Mouse (Mus musculus): ENCODE results near the gene Wdr90. TPM values are rescaled to one million over a fixed set of nuclear protein-coding genes. Genes with fewer than 3 reads are reported as not detected.
A peak's percentile ranks its signal among the peaks of the same experiment; 100 is the strongest.

The Wdr90 gene
- polyA plus RNA-seq (2016; fragmentation: Nextera tagmentation; extraction: Ambion mirVana) = 23.6 and 24.9 TPM in 2 replicates

GRCm38 (mm10) chr17:25860832-25861703, at the start of gene Wdr90:
TSS of gene Wdr90 (minus strand) at chr17:25861501.
- Histone ChIP-seq H3K27ac (peak within 1 kb of the TSS; percentile 50; the same call in 1 of the 2 replicates), H3K4me3 (peak within 1 kb of the TSS; percentile 58), H3K9me3 (no peaks in the 10 kb centered on the region), H3K4me2 (replicated peaks) (peak within 1 kb of the TSS; percentile 86), H3K36me3 (no peaks in the 10 kb centered on the region), H3K9ac (peak within 1 kb of the TSS; percentile 87), H3K27me3 (replicated peaks) (no peaks in the 10 kb centered on the region), H3K4me1 (peaks cover 29% of the 10 kb centered on the region)
- peak; percentile 95 for ATAC-seq (ENCODE audit: low FRiP score, low read depth)
- 3% methylated on average over 65 of the region's 65 CpGs for WGBS

GRCm38 (mm10) chr17:25907640-25908039, 46.3 kb upstream of the Wdr90 start:
- Histone ChIP-seq H3K9ac (no peak overlapping the region), H3K27me3 (replicated peaks) (no peaks in the 10 kb centered on the region), H3K4me2 (replicated peaks) (no peak overlapping the region), H3K9me3 (no peaks in the 10 kb centered on the region), H3K4me1 (no peaks in the 10 kb centered on the region), H3K27ac (no peak overlapping the region), H3K4me3 (no peak overlapping the region), H3K36me3 (no peaks in the 10 kb centered on the region)
- ATAC-seq (ENCODE audit: low FRiP score, low read depth) = no peak
- WGBS = 89% methylated on average over 2 of the region's 2 CpGs

GRCm38 (mm10) chr17:25903061-25903460, 41.8 kb upstream of the Wdr90 start:
- no peak overlapping the region for H3K27ac ChIP-seq
- H3K4me2 ChIP-seq (replicated peaks) = no peak overlapping the region
- H3K4me1 ChIP-seq = no peaks in the 10 kb centered on the region
- H3K9me3 ChIP-seq = no peaks in the 10 kb centered on the region
- H3K27me3 ChIP-seq (replicated peaks) = no peaks in the 10 kb centered on the region
- WGBS = 91% methylated on average over 3 of the region's 3 CpGs
- no peak for ATAC-seq (ENCODE audit: low FRiP score, low read depth)
- H3K9ac ChIP-seq = no peak overlapping the region
- no peak overlapping the region for H3K4me3 ChIP-seq
- peaks cover 10% of the 10 kb centered on the region for H3K36me3 ChIP-seq

- Histone ChIP-seq H3K9ac (no peak overlapping the region), H3K27ac (no peak overlapping the region), H3K9me3 (no peaks in the 10 kb centered on the region), H3K4me3 (no peak overlapping the region), H3K4me1 (no peaks in the 10 kb centered on the region), H3K4me2 (replicated peaks) (no peak overlapping the region), H3K27me3 (replicated peaks) (no peaks in the 10 kb centered on the region), H3K36me3 (peaks cover 10% of the 10 kb centered on the region)
- WGBS = 93% methylated on average over 1 of the region's 1 CpGs
- no peak for ATAC-seq (ENCODE audit: low FRiP score, low read depth)
Observed at GRCm38 (mm10) chr17:25900193-25900592, 38.9 kb upstream of the Wdr90 start.

- peaks cover 3% of the 10 kb centered on the region; the same call in 1 of the 2 replicates for H3K4me1 ChIP-seq
- no peaks in the 10 kb centered on the region for H3K27me3 ChIP-seq (replicated peaks)
- no peaks in the 10 kb centered on the region for H3K9me3 ChIP-seq
- H3K4me3 ChIP-seq = no peak overlapping the region
- H3K9ac ChIP-seq = no peak overlapping the region
- H3K27ac ChIP-seq = no peak overlapping the region
- H3K36me3 ChIP-seq = peaks cover 9% of the 10 kb centered on the region
- no peak overlapping the region for H3K4me2 ChIP-seq (replicated peaks)
- no peak for ATAC-seq (ENCODE audit: low FRiP score, low read depth)
- WGBS = 73% methylated on average over 12 of the region's 12 CpGs
Observed at GRCm38 (mm10) chr17:25895891-25896290, 34.6 kb upstream of the Wdr90 start.

- H3K9ac ChIP-seq = no peak overlapping the region
- ATAC-seq (ENCODE audit: low FRiP score, low read depth) = no peak
- no peak overlapping the region for H3K4me3 ChIP-seq
- no peak overlapping the region for H3K4me2 ChIP-seq (replicated peaks)
- H3K27ac ChIP-seq = no peak overlapping the region
- H3K36me3 ChIP-seq = peaks cover 5% of the 10 kb centered on the region
- peaks cover 3% of the 10 kb centered on the region; the same call in 1 of the 2 replicates for H3K4me1 ChIP-seq
- no peaks in the 10 kb centered on the region for H3K27me3 ChIP-seq (replicated peaks)
- WGBS = 38% methylated on average over 2 of the region's 2 CpGs
- H3K9me3 ChIP-seq = no peaks in the 10 kb centered on the region
Observed at GRCm38 (mm10) chr17:25895415-25895814, 34.1 kb upstream of the Wdr90 start.

GRCm38 (mm10) chr17:25893975-25894617, 32.8 kb upstream of the Wdr90 start:
- peaks cover 12% of the 10 kb centered on the region for H3K36me3 ChIP-seq
- H3K9ac ChIP-seq = no peak overlapping the region
- H3K4me3 ChIP-seq = no peak overlapping the region
- ATAC-seq (ENCODE audit: low FRiP score, low read depth) = peak; percentile 37; the same call in 1 of the 2 replicates
- H3K4me2 ChIP-seq (replicated peaks) = no peak overlapping the region
- no peaks in the 10 kb centered on the region for H3K9me3 ChIP-seq
- peaks cover 3% of the 10 kb centered on the region; the same call in 1 of the 2 replicates for H3K4me1 ChIP-seq
- no peaks in the 10 kb centered on the region for H3K27me3 ChIP-seq (replicated peaks)
- H3K27ac ChIP-seq = no peak overlapping the region; the same call in 1 of the 2 replicates
- 35% methylated on average over 2 of the region's 2 CpGs for WGBS

GRCm38 (mm10) chr17:25888837-25889236, 27.5 kb upstream of the Wdr90 start:
- Histone ChIP-seq H3K4me1 (0 out of 2 replicates have a peak, but pooled peaks cover 3% of the 10 kb centered on the region), H3K4me2 (replicated peaks) (no peak overlapping the region), H3K9ac (no peak overlapping the region), H3K36me3 (peaks cover 37% of the 10 kb centered on the region), H3K27ac (no peak overlapping the region), H3K27me3 (replicated peaks) (no peaks in the 10 kb centered on the region), H3K9me3 (no peaks in the 10 kb centered on the region), H3K4me3 (no peak overlapping the region)
- WGBS = 85% methylated on average over 3 of the region's 3 CpGs
- ATAC-seq (ENCODE audit: low FRiP score, low read depth) = no peak

- H3K4me1 ChIP-seq = 0 out of 2 replicates have a peak, but pooled peaks cover 3% of the 10 kb centered on the region
- no peak overlapping the region for H3K9ac ChIP-seq
- WGBS = 95% methylated on average over 10 of the region's 10 CpGs
- H3K4me2 ChIP-seq (replicated peaks) = no peak overlapping the region
- no peaks in the 10 kb centered on the region for H3K27me3 ChIP-seq (replicated peaks)
- H3K9me3 ChIP-seq = no peaks in the 10 kb centered on the region
- H3K36me3 ChIP-seq = peaks cover 50% of the 10 kb centered on the region
- no peak overlapping the region for H3K4me3 ChIP-seq
- ATAC-seq (ENCODE audit: low FRiP score, low read depth) = no peak
- H3K27ac ChIP-seq = no peak overlapping the region
Observed at GRCm38 (mm10) chr17:25887467-25887866, 26.2 kb upstream of the Wdr90 start.

GRCm38 (mm10) chr17:25886806-25887205, 25.5 kb upstream of the Wdr90 start:
- H3K4me2 ChIP-seq (replicated peaks) = no peak overlapping the region
- H3K27me3 ChIP-seq (replicated peaks) = no peaks in the 10 kb centered on the region
- peaks cover 3% of the 10 kb centered on the region for H3K4me1 ChIP-seq
- H3K9me3 ChIP-seq = no peaks in the 10 kb centered on the region
- H3K4me3 ChIP-seq = no peak overlapping the region
- peaks cover 57% of the 10 kb centered on the region for H3K36me3 ChIP-seq
- ATAC-seq (ENCODE audit: low FRiP score, low read depth) = no peak
- no peak overlapping the region for H3K9ac ChIP-seq
- H3K27ac ChIP-seq = no peak overlapping the region

- Histone ChIP-seq H3K4me2 (replicated peaks) (no peak overlapping the region), H3K9me3 (no peaks in the 10 kb centered on the region), H3K27me3 (replicated peaks) (no peaks in the 10 kb centered on the region), H3K4me1 (peaks cover 14% of the 10 kb centered on the region), H3K36me3 (peaks cover 58% of the 10 kb centered on the region), H3K9ac (no peak overlapping the region), H3K4me3 (no peak overlapping the region), H3K27ac (no peak overlapping the region)
- WGBS = 65% methylated on average over 4 of the region's 4 CpGs
- ATAC-seq (ENCODE audit: low FRiP score, low read depth) = no peak
Observed at GRCm38 (mm10) chr17:25885636-25886035, 24.3 kb upstream of the Wdr90 start.

GRCm38 (mm10) chr17:25883824-25884223, 22.5 kb upstream of the Wdr90 start:
- Histone ChIP-seq H3K36me3 (peaks cover 56% of the 10 kb centered on the region), H3K4me1 (peaks cover 23% of the 10 kb centered on the region)

More at GRCm38 (mm10) chr17:25883824-25884223, 22.5 kb upstream of the Wdr90 start:
- no peak overlapping the region for H3K9ac ChIP-seq
- ATAC-seq (ENCODE audit: low FRiP score, low read depth) = no peak
- H3K4me3 ChIP-seq = no peak overlapping the region
- H3K4me2 ChIP-seq (replicated peaks) = no peak overlapping the region
- 90% methylated on average over 3 of the region's 3 CpGs for WGBS
- H3K9me3 ChIP-seq = no peaks in the 10 kb centered on the region
- no peak overlapping the region for H3K27ac ChIP-seq
- no peaks in the 10 kb centered on the region for H3K27me3 ChIP-seq (replicated peaks)
